Mouse (Mus musculus) midbrain, embryonic 10.5 days (tissue): ENCODE data around the gene Utp14b. TPM values are rescaled to one million over a fixed set of nuclear protein-coding genes. Genes with fewer than 3 reads are reported as not detected.

Experiments used
- DNase-seq: peaks from one replicate; pipeline ENCODE4 v3.0.0-alpha.2; 2017; ENCODE audit warnings: low spot score
- H3K27ac ChIP-seq: fragments of 300-500 bp; sonication (generic); replicated peaks from 2 replicates; pipeline ENCODE4 v1.5.1; 2016; ENCODE audit warnings: mild to moderate bottlenecking
- H3K27me3 ChIP-seq: fragments of 300-500 bp; sonication (generic); 2 replicates; pipeline ENCODE4 v1.6.1; 2016; ENCODE audit warnings: low read depth, mild to moderate bottlenecking; ENCODE audit not compliant: poor library complexity, severe bottlenecking
- H3K36me3 ChIP-seq: fragments of 300-500 bp; sonication (generic); 2 replicates; pipeline ENCODE4 v1.6.1; 2016; ENCODE audit warnings: mild to moderate bottlenecking, moderate library complexity
- H3K4me1 ChIP-seq: fragments of 300-500 bp; sonication (generic); 2 replicates; pipeline ENCODE4 v1.6.1; 2016
- H3K4me3 ChIP-seq: fragments of 300-500 bp; sonication (generic); 2 replicates; pipeline ENCODE4 v1.5.1; 2016; ENCODE audit warnings: mild to moderate bottlenecking, moderate library complexity
- H3K9me3 ChIP-seq: fragments of 300-500 bp; sonication (generic); replicated peaks from 2 replicates; pipeline ENCODE4 v1.6.1; 2016; ENCODE audit warnings: mild to moderate bottlenecking
- WGBS: fragments of 180-500 bp; shearing (Covaris S2); methylation state at CpG from one replicate; pipeline ENCODE4 v1.1.7; 2016; 5-methylcytosine and 5-hydroxymethylcytosine counted together
- polyA plus RNA-seq: library from polyadenylated mRNA; unstranded; fragments of >200 nt; fragmentation: Nextera tagmentation; extraction: Ambion mirVana; gene quantifications from 2 replicates; pipeline ENCODE4 v1.2.1, GENCODE M21; 2016

Utp14b gene
- polyA plus RNA-seq, 1 experiment from 2014 or later, result 3.8 TPM

GRCm38 (mm10) chr1:78696903-78697302, 39.1 kb downstream of the Utp14b start:
- WGBS, result 87% methylated on average over 5 of the region's 5 CpGs

GRCm38 (mm10) chr1:78698138-78698537, 40.3 kb downstream of the Utp14b start:
- H3K4me1 ChIP-seq, result no peaks in the 10 kb centered on the region
- no peak overlapping the region for H3K27ac ChIP-seq
- H3K9me3 ChIP-seq, result no peaks in the 10 kb centered on the region
- peaks cover 95% of the 10 kb centered on the region for H3K36me3 ChIP-seq
- H3K27me3 ChIP-seq, result no peaks in the 10 kb centered on the region
- no peak for DNase-seq
- H3K4me3 ChIP-seq, result no peak overlapping the region
- whole genome bisulfite sequencing, result 80% methylated on average over 6 of the region's 6 CpGs

More at GRCm38 (mm10) chr1:78696903-78697302, 39.1 kb downstream of the Utp14b start:
- no peak overlapping the region for H3K27ac ChIP-seq
- H3K27me3 ChIP-seq, result no peaks in the 10 kb centered on the region
- no peaks in the 10 kb centered on the region for H3K4me1 ChIP-seq
- H3K9me3 ChIP-seq, result no peaks in the 10 kb centered on the region
- H3K36me3 ChIP-seq, result peaks cover 95% of the 10 kb centered on the region
- H3K4me3 ChIP-seq, result no peak overlapping the region
- DNase-seq, result no peak

GRCm38 (mm10) chr1:78701740-78702139, 43.9 kb downstream of the Utp14b start:
- Histone ChIP-seq H3K4me3 (no peak overlapping the region), H3K27me3 (no peaks in the 10 kb centered on the region), H3K4me1 (no peaks in the 10 kb centered on the region), H3K36me3 (peaks cover 96% of the 10 kb centered on the region), H3K9me3 (no peaks in the 10 kb centered on the region), H3K27ac (no peak overlapping the region)
- WGBS, result 95% methylated on average over 3 of the region's 3 CpGs
- DNase-seq, result no peak

GRCm38 (mm10) chr1:78702282-78702963, 44.6 kb downstream of the Utp14b start:
- DNase-seq, result no peak
- H3K9me3 ChIP-seq, result no peaks in the 10 kb centered on the region
- H3K27me3 ChIP-seq, result no peaks in the 10 kb centered on the region
- H3K4me3 ChIP-seq, result no peak overlapping the region
- H3K4me1 ChIP-seq, result no peaks in the 10 kb centered on the region
- H3K27ac ChIP-seq, result no peak overlapping the region
- H3K36me3 ChIP-seq, result peaks cover 93% of the 10 kb centered on the region
- 92% methylated on average over 14 of the region's 14 CpGs for WGBS

- no peaks in the 10 kb centered on the region for H3K27me3 ChIP-seq
- 91% methylated on average over 2 of the region's 2 CpGs for whole genome bisulfite sequencing
- DNase-seq, result no peak
- no peaks in the 10 kb centered on the region for H3K9me3 ChIP-seq
- H3K36me3 ChIP-seq, result peaks cover 89% of the 10 kb centered on the region
- H3K4me1 ChIP-seq, result no peaks in the 10 kb centered on the region
- no peak overlapping the region for H3K27ac ChIP-seq
- no peak overlapping the region for H3K4me3 ChIP-seq
Observed at GRCm38 (mm10) chr1:78702964-78703285, 45.1 kb downstream of the Utp14b start.

- 92% methylated on average over 10 of the region's 10 CpGs for WGBS
- Histone ChIP-seq H3K27me3 (no peaks in the 10 kb centered on the region), H3K36me3 (peaks cover 60% of the 10 kb centered on the region), H3K4me3 (no peak overlapping the region), H3K27ac (no peak overlapping the region), H3K9me3 (no peaks in the 10 kb centered on the region), H3K4me1 (no peaks in the 10 kb centered on the region)
- no peak for DNase-seq
Observed at GRCm38 (mm10) chr1:78706338-78706737, 48.5 kb downstream of the Utp14b start.

GRCm38 (mm10) chr1:78707280-78707679, 49.4 kb downstream of the Utp14b start:
- peaks cover 51% of the 10 kb centered on the region for H3K36me3 ChIP-seq
- H3K27me3 ChIP-seq, result no peaks in the 10 kb centered on the region
- no peak overlapping the region for H3K27ac ChIP-seq
- no peak overlapping the region for H3K4me3 ChIP-seq
- WGBS, result 74% methylated on average over 4 of the region's 4 CpGs
- no peak for DNase-seq
- no peaks in the 10 kb centered on the region for H3K9me3 ChIP-seq
- H3K4me1 ChIP-seq, result no peaks in the 10 kb centered on the region

- Histone ChIP-seq H3K4me3 (no peak overlapping the region), H3K4me1 (no peaks in the 10 kb centered on the region), H3K27me3 (no peaks in the 10 kb centered on the region), H3K9me3 (no peaks in the 10 kb centered on the region), H3K36me3 (peaks cover 24% of the 10 kb centered on the region), H3K27ac (no peak overlapping the region)
- DNase-seq, result no peak
Observed at GRCm38 (mm10) chr1:78710026-78710425, 52.2 kb downstream of the Utp14b start.

- no peaks in the 10 kb centered on the region for H3K27me3 ChIP-seq
- 86% methylated on average over 5 of the region's 5 CpGs for WGBS
- no peak overlapping the region for H3K4me3 ChIP-seq
- H3K9me3 ChIP-seq, result no peaks in the 10 kb centered on the region
- H3K4me1 ChIP-seq, result no peaks in the 10 kb centered on the region
- H3K36me3 ChIP-seq, result peaks cover 16% of the 10 kb centered on the region
- DNase-seq, result no peak
- no peak overlapping the region for H3K27ac ChIP-seq
Observed at GRCm38 (mm10) chr1:78710613-78711329, 52.9 kb downstream of the Utp14b start.

Other genes starting within 250 kb of the Utp14b start
- 138 and 140 TPM in 2 replicates for gene Farsb, start 169.1 kb upstream of the Utp14b start, polyA plus RNA-seq
- gene Mogat1, start 147.0 kb upstream of the Utp14b start, polyA plus RNA-seq, result 0.39 and 0.91 TPM in 2 replicates
- 0.24 and 0.33 TPM in 2 replicates for gene BC035947, start 145.9 kb upstream of the Utp14b start, polyA plus RNA-seq
- gene Acsl3, start 213 bp upstream of the Utp14b start, polyA plus RNA-seq, result 82.3 and 86.2 TPM in 2 replicates
- gene Kcne4, start 158.7 kb downstream of the Utp14b start, polyA plus RNA-seq, result 0.26 and 1.2 TPM in 2 replicates